Mouse (Mus musculus): ENCODE results near the gene Fhod1.
A peak's percentile ranks its signal among the peaks of the same experiment; 100 is the strongest.

Gene Fhod1

DNA sequence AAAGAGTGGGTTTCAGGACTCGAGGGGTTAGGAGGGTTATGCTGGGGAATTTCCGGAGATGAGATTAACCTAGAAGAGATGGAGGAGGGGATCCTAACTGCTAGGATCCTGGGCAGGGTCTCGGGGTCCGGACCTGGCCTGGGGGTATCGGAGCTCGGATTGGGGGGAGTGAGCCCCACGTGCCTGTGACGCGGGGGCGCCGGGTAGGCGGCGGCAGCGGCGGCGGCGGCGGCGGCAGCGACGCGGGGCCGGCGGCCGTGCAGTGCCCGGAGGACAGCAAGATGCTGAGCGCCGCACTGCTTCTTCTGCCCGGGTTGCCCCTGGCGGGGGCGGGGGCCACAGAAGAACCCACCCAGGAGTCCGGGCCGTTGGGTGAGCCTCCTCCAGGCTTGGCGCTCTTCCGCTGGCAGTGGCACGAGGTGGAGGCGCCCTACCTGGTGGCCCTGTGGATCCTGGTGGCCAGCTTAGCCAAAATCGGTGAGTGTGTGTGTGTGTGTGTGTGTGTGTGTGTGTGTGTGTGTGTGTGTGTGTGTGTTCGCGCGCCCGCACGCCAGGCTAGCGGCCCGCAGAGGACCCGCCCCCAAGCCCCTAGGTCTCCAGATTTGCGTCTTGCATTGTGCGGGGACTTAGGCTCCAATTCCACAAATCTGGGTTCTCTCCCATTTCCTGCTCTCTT is 1.5 kb upstream of the Fhod1 start:
- no peak for DNase-seq (ENCODE audit: low read depth, low spot score)

DNA sequence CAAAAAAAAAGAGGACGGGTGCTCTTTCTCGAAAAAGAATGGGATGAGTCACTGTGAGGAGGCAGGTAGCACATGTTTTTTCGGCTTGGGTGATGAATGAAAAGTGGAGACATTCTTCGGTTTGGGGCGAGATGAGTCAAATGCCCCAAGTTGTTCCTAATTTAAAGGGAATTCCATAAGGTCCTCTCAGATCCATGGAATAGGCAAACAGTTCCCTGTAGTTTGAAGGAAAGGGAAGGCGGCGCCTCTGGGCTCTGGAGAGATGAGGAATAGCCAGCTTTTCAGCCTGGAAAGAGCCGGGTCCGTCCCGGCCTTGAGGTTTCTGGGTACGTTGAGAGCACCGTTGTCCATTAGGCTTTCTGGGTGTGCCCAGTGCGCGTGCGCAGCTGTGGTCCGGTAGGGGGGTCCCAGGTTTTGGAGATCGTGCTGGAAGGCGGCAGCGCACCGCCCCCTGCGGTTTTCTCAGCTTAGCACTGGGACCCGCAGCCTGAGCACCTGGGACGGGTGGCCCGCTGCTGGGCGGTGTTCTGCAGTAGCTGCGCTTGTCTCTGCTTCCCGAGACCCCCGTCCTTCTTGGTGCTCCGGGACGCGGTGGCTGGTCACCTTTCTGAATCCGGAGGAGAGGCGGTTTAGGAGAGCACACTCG is 820 bp upstream of the Fhod1 start, which contains the start of gene Slc9a5:
TSS of gene Slc9a5 (plus strand) at position 394 of the 646 bp plus-strand sequence.
- peak; percentile 92 for DNase-seq (ENCODE audit: low read depth, low spot score)

DNA sequence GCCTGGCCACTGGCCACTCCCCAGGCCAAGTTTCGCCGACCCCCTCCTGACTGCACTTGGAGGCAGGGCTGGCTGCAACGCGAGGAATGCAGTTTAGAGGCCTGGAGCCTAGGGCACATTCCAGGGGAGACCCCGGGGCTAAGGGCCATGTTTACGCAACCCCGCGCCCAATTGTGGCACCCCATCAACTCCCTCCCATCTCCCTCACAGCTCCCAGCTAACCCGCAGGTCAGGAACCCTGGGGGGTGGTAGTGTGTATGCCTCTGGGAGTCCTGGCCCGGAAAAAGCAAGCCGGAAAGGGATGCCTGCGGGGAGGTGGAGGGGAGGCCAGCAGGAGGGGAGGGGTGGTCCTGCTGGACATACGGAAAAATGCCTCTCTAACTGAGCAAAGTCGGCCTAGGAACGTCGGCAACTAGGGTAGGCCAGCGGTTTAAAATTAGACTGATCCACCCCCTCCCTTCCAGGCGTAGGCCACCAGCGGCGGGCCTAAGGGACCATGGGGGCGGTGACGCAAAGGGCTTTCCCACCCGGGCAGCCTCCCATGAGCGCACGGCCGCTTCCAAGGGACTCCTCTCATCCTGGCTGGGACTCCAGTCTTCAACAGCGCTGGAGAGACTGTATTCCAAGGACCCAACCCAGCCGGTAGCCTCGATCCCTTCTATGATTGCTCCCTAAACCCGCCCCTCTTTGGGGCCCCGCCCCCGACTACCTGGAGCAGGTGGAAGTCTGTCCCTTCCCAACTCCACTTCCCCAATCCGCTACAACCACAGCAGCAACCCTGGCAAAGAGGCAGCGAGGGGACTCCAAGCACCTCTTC is 934 bp downstream of the Fhod1 start:
- DNase-seq (ENCODE audit: low read depth, low spot score) = no peak

DNA sequence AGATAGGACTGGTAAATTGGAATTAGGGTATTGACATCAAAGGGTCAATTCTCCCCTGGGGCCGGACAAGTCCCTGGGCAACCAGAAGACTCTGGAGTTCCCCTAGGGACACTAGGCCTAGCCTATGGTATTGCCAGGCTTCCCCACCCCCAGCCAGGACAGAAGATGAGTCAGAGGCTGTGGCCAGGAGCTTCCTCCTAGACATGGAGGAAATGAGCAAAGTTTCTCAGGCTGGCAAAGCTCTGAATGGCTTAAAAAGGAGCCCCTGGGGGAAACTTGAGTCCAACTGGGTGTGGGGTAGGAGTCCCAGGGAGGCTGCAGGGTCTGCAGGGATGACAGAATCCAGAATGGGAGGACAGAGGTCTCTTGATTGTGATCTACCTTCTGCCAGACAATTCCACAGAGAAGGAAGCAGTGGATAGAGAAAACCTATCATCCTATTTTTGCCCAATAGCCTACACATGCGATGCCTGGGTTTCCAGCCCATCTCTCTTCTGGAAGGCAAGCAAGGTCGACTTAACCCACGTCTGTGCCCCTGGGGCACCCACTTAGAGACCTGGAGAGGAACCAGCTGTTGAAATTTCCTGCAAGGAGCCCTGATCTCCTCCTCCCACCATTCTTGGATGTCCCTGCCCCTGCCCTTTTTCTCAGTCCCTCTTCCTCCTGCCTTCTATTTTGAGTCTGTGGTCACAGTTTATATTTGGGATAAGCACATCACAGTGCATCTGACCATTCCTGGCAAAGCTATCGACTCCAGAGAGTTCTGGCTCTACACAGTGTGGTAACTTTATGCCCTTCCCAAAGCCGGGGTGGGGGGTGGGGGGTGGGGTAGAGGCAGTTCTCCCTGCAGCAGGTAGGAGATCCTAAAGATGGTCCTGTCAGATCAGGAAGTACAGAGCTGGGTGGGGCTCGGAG is 2.4 kb downstream of the Fhod1 start:
- DNase-seq (ENCODE audit: low read depth, low spot score) = no peak

DNA sequence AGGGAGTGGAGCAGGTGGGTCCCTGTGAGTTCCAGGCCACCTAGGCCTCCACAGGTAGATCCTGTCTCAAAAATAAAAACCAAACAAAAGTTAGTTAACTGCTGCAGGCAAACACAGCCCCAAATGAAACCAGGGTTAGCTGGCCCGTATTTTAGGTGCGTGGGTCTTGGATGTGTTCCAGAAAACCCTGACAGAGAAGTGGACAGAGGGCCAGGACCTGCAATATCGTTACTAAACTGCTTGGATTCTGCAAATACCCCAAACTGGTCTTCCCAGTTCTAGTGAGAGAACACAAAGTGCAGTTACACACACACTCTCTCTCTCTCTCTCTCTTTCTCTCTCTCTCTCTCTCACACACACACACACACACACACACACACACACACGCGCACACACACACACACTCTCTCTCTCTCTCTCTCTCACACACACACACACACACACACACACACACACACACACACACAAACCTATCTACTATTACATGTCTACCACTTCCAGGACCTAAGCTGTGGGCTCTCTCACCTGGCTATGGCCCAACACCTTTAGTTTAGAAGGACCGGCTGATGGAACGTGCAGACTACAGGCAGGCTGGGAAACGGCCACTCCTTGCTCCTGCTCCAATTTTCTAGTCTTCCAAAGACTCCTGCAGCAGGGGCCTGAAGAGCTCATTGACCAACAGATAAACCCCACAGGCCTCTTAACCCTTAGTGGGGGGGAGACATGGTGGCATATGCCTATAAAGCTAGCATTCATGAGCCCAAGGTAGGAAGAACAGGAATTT is 3.8 kb downstream of the Fhod1 start:
- no peak for DNase-seq (ENCODE audit: low read depth, low spot score)

DNA sequence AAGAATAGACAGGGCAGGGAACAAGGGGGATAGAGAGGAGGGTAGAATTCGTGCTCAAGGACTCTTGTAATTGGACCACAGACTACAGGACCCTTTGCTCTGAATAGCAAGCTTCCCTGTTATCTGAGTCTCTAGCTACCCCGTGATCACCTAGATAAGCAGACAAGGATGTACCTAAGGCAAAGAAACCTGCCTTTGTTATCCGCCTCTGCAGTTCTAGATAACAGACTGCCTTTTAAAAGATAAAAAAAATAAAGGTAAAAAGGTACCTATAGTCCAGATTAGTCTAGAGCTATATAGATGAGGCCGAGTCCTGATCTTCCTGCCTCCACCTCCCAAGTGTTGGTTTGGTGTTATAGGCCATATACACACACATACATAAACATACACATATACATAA is 5.0 kb downstream of the Fhod1 start:
- no peak for DNase-seq (ENCODE audit: low read depth, low spot score)

DNA sequence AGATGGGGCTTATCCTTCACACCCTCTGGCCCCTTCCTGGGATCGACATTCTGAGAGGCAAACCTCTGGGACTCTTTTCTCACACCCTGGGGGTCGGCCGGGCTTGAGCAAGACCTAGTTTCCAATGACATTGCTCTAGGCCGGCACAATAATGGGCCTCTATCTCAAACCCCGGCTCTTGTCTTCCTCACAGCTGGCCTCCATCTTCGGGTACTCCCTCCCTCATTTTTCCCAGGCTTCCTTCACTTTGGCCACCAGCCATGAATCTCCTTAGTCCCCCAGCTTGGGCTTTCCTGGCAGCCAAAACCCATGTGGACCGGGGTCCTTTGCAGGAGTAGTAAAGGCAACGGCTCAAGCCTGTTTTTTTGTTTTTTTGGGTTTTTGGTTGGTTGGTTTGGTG is 6.4 kb downstream of the Fhod1 start:
- no peak for DNase-seq (ENCODE audit: low read depth, low spot score)

DNA sequence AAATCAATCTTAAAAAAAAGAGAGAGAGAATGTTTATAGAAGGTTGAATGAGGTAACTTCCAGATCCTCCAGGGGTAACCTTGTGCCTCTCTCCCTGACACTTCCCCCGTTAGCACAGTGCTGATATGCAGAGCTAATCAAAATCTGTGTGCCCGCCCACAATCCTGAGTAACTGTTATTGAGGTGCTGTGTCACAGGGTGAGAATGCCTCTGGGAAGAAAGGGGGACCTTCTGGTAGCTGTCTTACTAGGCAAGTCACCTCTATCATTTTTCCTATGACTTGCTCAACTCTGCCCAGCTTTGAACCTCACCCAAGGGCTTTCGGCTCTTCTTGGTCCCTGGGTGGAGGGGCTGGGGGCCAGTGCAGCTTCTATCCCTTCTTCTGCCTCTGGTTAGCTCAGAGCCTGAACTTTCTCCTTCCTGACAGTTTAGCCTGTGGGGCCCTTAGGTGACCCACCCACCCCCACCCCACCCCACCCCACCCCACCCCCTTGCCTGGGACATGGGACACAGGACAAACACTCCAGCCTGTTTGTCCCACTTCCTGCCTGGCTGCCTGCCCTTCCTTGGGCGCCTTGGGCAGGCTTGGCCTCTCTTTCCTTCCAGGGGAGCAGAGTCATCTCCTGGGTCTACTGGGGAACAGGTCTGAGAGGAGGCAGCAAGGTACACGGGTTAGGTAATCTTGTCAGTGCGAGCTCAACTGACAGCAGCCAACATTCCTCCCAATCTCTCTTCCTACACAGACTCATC is 7.7 kb downstream of the Fhod1 start:
- DNase-seq (ENCODE audit: low read depth, low spot score) = no peak

DNA sequence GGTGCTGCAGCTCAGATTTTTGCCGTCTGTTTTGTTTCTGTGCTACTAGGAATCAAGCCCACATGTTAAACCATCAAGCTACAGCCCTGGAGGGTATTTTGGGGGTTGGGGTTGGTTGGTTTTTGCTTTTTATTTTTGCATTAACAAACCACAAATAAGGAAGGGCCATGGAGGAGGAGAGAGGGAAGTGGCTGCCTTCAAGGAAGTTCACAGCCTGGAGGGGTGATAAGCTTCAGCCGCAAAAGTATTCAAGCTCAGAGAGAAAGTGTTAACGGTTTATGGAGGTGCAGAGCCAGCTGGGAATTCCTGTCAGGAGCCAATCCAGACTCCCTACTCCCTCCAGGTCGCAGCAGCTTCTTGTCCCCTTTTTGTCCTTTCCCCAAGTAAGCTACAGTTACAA is 8.8 kb downstream of the Fhod1 start:
- no peak for DNase-seq (ENCODE audit: low read depth, low spot score)

DNA sequence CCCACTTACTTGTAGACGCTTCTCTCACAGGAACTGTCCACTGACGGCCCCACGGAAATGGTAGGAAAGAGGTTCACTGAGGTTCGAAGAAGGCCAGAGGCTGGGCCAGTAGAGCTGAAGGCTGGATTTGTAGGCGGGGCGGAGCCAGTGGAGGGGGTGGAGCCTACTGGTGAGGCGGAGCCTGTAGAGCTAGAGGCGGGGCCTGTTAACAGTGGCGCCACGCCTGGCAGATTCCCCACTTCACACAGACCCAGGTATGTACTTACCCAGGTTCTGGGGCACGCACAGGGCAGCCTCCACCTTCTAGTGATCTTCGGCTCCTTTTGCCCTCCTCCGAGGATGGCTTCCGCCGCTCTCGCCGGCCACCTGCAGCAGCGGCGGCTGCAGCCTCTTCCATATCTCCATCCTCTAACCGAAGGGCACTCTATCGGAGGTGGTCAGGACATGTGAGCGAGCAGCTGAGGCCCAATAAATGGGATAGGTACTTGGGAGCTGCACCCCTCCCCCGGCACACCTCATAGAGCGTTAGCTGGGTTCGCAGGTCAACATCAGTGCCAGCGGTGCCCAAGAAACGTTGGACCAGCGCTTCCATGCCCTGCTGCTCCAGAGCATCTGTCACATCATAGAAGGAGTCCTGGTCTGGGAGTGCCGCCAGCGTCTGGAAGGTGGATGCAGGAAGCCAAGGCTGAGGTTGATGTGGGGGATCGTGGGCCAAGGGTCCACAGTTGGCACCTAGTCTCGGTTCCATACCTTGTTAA is 11.2 kb downstream of the Fhod1 start:
- no peak for DNase-seq (ENCODE audit: low read depth, low spot score)

DNA sequence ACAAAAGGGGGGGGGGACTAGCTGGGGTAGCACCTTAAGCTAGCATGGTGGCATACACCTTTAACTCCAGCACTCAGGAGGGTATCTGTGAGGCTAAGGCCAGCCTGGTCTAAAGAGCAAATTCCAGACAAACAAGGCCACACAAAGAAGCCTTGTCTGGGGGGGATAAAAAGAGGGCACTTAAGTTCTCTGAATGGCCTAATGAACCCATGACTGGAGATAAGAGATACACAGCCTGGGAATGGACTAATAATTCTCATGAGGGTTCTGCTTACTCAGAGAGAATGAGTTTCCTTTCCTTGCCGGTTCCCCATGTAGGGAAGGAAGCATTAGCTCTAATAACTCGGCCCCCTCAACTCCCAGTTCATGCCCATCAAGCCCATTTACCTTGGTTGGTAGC is 15.2 kb downstream of the Fhod1 start:
- no peak for DNase-seq (ENCODE audit: low read depth, low spot score)

DNA sequence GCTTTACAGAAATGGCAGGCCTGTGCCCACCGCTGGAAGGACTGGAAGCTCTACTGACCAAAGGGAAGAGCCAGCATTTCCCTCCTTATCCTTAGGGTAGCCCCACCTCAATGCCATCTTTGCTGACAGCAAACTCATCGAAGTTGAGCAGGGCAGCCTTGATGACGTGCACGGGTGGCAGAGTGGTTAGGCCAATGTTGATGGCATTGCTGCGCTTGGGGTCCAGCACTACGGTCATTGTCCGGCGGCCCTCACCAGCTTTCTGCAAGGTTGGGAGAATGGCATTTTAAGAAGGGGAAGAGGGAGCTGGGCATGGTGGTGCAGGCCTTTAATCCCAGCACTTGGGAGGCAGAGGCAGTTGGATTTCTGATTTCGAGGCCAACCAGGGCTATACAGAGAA is 15.8 kb downstream of the Fhod1 start:
- no peak for DNase-seq (ENCODE audit: low read depth, low spot score)

DNA sequence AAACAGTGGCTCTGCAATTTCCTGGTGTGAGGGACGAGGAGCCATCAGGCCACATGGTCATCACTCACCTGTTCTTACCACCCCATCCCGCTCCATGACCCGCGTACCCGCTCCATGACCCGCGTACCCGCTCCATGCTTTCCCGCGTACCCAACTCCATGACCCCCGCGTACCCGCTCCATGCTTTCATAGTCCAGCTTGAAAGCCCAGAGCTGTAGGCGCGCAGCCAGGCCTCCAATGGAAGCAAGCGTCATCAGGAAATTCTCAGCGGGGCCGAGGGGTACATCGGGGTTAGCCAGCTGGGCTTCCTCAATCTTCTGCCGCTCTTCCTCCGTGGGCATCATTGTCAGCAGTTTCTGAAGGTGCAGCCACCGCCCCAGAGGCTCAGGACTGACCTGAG is 16.3 kb downstream of the Fhod1 start:
- no peak for DNase-seq (ENCODE audit: low read depth, low spot score)

DNA sequence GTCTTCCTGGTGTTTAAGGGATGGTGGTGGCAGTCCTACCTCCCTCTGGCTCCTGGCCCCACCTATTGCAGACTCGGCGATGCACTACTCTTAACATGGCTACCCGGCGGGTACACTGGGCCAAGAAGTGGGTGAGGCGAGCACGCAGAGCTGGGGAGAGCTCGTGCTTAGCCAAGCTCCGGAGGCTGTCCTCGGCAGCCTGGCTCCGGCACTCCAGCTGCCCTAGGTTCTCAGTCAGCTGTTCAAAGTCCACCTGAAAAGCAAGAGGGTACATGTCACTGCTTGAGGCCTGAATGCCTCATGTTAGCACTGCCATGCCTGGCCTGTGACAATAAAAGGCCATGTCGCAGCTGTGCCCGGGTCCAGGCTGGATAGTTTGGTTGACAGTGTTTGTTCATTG is 17.4 kb downstream of the Fhod1 start:
- no peak for DNase-seq (ENCODE audit: low read depth, low spot score)

DNA sequence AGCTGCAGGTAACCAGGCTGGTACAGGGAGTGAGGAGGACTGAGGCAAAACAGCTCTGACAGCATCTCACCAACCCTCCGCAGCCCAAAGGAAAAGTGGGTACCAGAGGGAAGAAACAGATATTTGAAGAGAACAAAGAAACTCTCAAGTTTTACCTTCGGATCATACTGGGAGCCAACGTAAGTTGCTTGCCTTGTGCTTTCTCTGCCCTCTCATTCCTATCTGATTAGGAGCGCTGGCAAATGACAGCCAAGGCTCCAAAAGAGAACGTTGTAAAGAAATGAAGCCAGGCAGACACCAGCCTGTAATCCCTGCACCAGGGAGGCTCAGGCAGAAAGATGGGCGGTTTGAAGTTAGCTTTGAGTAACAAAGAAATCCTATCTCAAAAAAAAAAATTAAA is 20.8 kb downstream of the Fhod1 start:
- no peak for DNase-seq (ENCODE audit: low read depth, low spot score)

DNA sequence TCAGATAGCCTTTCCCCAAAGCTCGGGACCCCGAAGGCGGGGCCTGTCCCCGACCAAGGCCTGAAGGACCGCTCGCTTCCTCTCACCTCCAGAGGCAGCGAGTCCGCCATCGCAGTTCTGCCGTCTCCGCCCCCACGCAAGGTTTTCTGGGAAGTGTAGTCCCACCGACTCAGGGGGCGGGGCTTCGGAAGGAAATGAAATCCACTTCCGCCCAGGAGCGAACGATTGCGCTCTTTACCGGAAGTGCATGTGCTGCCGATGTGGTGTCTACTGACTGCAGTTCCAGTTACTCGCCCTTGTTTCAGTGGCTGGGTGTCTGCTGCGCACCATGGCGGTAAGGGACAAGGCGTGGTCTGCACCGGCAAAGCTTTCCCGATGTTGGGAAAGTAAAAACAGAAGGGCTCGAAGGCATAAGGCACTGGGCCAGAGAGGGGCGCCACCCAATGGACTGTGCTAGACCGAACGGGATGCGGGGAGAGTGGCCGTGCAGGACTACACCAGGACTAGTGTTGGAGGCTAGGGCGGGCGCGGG is 21.5 kb downstream of the Fhod1 start, which contains the start of the genes Lrrc29 and Tmem208:
TSS of gene Lrrc29 (minus strand) at position 138 of the 532 bp plus-strand sequence.
TSS of gene Tmem208 (plus strand) at position 214 of the 532 bp plus-strand sequence.
- peak; percentile 98 for DNase-seq (ENCODE audit: low read depth, low spot score)

DNA sequence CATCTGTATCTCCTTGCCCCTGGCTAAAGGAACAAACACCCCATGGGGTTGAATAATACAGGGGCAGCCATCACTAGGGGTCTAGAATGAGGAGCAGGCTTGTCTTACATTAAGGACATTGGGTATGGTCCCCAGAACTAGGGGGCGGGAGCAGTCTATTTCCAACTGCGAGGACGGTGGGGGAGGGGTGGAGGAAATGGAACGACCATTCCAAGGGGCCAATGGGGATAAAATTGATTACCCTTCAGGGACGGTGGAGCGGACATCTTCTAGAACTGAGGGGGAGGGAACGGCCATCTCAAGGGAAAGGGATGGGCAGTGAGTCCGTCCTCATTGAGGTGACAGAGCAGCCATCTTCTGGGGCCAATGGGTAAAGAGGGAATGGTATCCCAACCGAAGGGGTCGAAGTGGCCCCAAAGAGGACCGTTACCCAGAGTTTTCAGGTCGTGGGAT is 22.1 kb downstream of the Fhod1 start:
- no peak for DNase-seq (ENCODE audit: low read depth, low spot score)

DNA sequence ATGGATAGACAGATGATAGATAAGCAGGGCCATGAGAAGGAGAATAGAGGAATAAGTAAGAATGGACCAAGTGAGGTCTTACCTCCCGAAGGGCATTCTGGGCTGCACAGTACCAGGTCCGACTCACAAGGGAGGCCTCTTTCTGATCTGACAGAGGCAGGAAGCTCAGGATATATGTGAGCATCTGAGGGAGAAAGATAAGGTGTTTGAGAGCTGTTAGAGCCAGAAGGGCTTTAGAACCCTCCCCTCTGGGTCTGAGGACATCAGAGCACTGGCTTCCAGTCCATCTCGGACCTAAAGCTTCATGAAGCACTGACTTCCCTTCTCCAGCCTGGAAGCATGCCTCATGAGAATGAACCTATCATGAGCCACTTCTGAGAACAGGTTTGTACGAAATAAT is 24.6 kb downstream of the Fhod1 start:
- no peak for DNase-seq (ENCODE audit: low read depth, low spot score)

DNA sequence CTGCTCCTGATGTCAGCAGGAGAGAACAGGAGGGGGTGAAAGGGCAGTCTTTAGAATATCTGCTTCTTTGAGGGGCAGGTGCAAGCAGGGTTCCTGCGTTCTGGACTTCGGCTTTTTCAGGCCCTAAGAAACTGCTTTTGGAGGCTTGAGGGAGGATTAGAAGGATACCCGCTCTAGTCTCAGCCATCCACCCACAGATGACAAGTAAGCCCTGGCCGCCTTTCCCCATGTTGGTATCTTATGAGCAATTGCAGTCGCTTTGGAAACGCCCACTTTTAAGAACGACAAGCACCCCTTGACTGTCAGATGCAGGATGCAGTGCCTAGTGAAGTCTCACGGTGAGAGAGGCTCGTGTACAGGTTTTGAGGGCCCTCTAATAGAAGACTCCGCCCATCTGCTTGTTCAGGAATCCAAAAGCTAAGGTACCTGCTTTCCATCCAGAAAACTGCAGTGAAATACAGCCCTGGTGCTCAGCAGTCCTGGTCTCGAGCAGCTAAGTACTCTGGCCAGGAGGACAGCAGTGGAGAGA is 29.0 kb downstream of the Fhod1 start:
- DNase-seq (ENCODE audit: low read depth, low spot score) = no peak

Measured in A20 (cell line).